Mouse (Mus musculus) left cerebral cortex, adult 2 months (tissue): ENCODE measurements around the gene Knl1. TPM values are rescaled to one million over a fixed set of nuclear protein-coding genes. Genes with fewer than 3 reads are reported as not detected.
"Not testable (repeated sequence)": the region's sequence is repeated elsewhere in the genome, so short reads cannot be mapped to it uniquely, and the experiment has no call there.

Experiments
- DNase-seq, 2 experiments: peaks; one replicate each; pipeline ENCODE4 v3.0.0; 2021 to 2022; ENCODE audit warnings: low spot score in 2 of 2, mixed read lengths in 1 of 2; ENCODE audit errors: extremely low spot score in 1 of 2
- H3K27ac ChIP-seq: fragments of 200-600 bp; 2 replicates; pipeline ENCODE4 v1.8.1; 2022
- H3K4me3 ChIP-seq: fragments of 200-600 bp; 2 replicates; pipeline ENCODE4 v1.8.1; 2022
- CTCF ChIP-seq: fragments of 200-600 bp; IDR thresholded peaks from 2 replicates; pipeline ENCODE4 v1.8.1; 2022; ENCODE audit warnings: antibody characterized with exemption, mild to moderate bottlenecking, moderate library complexity
- intact Hi-C: fragments of 180-260 bp; cut with DNase I; formaldehyde crosslinking; loops from one replicate; pipeline ENCODE4 v1.15.1; 2025
- long read RNA-seq, 2 experiments: library from polyadenylated mRNA; stranded (forward); transcript quantifications; one replicate each; pipeline ENCODE4 v2.0.0; 2021; ENCODE audit warnings: borderline mapping rate in 2 of 2
- total RNA-seq, 2 experiments: library from RNA; stranded (reverse); gene quantifications; 2 replicates each; pipeline ENCODE4 v1.2.3; 2021

The Knl1 gene
- total RNA-seq = under 1 TPM; 0.07 to 0.19 TPM
- long read RNA-seq, experiment 1, partial matches to known transcripts = 0 of 1 reads
- long read RNA-seq, experiment 1, other reads (novel, unspliced or antisense) = 1 of 1 reads
- long read RNA-seq, experiment 2, partial matches to known transcripts = 0 of 2 reads
- long read RNA-seq, experiment 2, other reads (novel, unspliced or antisense) = 2 of 2 reads

DNA sequence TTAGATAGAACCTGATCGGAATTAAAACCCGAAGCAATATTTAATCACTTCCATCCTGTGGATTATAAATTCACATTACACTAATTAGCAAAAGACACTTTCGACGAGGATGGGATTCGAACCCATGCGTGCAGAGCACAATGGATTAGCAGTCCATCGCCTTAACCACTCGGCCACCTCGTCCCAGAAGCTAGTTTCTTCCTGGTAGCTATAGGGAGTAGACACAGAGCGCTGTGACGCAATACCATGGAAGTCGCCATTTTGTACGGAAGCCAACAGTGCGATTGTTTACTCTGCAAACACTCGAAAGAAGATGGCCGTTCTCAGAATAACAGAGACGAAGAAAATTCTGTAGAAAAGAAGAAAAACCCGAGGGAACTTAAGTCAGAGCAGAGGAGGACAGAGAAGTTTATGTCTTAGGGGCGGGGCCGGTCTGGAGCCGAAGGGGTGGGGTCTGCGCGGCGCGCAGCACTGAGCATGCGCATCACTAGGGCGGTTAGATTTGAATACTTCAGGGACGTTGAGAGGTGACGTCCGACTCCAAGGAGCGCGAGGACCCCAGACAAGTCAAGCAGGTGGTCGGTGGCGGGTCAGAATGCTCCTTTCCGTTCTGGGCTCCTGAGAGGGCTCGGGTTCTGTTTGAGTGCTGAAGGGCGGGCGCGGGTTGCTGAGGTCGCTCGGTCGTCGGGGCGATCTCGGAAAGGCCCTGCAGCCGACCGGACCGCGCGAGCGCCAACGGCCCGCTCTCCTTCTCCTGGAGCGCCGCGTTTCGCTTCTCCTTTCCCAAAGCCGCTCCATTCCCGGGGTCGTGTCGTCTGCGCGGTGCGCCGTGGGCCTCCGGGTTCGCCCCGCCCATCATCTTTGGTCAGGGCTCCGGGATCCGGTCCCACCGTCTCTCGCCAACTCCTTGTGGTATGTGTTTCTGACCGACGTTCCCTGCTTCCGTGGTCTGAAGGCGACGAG is at the start of gene Knl1:
Gene Knl1 (plus strand): TSS at position 471 of the 963 bp plus-strand sequence.
- H3K4me3 ChIP-seq = peak within 1 kb of the TSS; percentile 89
- DNase-seq = peak; percentile 94 to 98
- intact Hi-C loops = loop anchor here (5.0 kb wide), 1 partner anchor 65 kb away; the partner anchor contains the start of gene Rad51
- no peak; the same call in 1 of the 2 replicates for TF ChIP-seq CTCF
- peak within 1 kb of the TSS; percentile 91 for H3K27ac ChIP-seq

GRCm38 (mm10) chr2:118998115-118998866 is 48.6 kb upstream of the Knl1 start:
- intact Hi-C loops = no loop called here
- H3K27ac ChIP-seq = no peak overlapping the region
- no peak for DNase-seq
- TF ChIP-seq CTCF = no peak
- H3K4me3 ChIP-seq = no peak overlapping the region

DNA sequence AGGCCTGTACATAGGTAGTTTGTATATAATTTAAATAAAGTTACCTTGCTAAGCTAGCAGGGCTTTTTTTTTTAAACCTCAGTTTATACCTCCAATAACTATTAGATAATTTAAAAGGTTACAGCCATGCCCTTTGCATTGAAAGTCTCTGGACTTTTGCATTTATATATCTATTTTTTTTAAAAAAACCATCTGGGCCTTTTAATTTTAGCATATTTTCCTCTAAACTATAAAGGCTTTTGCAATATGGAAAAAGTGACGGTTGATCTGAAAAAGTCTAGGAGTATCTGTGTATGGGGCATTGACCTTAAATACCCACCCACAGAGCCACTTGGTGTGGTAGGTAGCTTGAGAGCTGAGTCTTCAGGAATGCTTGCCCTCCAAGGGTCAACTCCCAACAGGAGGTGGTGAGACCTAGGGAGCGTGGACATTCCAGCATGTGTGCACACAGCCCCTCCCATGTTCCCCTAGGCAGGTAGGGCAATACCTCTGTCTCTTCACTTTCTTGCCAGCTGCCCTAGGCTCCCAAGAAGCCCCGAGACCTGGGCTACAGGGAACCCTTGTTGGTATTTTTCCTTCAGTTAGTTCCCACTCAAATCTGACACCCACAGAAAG is 47.8 kb upstream of the Knl1 start:
- no peak for DNase-seq
- Histone ChIP-seq H3K4me3 (no peak overlapping the region), H3K27ac (no peak overlapping the region)
- TF ChIP-seq CTCF = no peak
- intact Hi-C loops = no loop called here

DNA sequence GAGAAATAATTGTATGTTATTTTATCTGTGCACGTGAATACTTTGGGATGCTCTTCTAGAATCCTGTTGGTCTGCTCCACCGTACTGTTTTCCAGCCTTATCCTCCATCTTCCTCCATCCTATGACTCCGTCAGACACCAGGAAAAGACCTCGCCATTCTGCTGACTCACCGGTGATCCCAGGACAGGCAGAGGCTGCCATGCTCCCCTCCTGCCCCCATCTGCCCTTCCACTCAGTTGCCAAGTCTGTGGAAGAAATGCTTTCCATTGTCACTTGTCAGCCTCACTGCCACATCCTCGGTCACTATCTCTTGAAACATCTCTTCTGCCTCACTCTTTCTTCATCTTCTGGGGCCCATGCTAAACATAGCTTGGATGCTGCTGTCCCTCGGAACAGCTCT is 40.0 kb upstream of the Knl1 start:
- no peak for TF ChIP-seq CTCF
- intact Hi-C loops = no loop called here
- DNase-seq = no peak
- Histone ChIP-seq H3K4me3 (no peak overlapping the region), H3K27ac (no peak overlapping the region)

- TF ChIP-seq CTCF = no peak
- Histone ChIP-seq H3K27ac (no peak overlapping the region), H3K4me3 (no peak overlapping the region)
- no peak for DNase-seq
- intact Hi-C loops = no loop called here
Measured at GRCm38 (mm10) chr2:119009376-119009775, 37.5 kb upstream of the Knl1 start.

- intact Hi-C loops = no loop called here
- no peak overlapping the region for H3K4me3 ChIP-seq
- TF ChIP-seq CTCF = no peak; the same call in 1 of the 2 replicates
- DNase-seq = no peak
- no peak overlapping the region for H3K27ac ChIP-seq
Measured at GRCm38 (mm10) chr2:119014989-119015388, 31.9 kb upstream of the Knl1 start.

DNA sequence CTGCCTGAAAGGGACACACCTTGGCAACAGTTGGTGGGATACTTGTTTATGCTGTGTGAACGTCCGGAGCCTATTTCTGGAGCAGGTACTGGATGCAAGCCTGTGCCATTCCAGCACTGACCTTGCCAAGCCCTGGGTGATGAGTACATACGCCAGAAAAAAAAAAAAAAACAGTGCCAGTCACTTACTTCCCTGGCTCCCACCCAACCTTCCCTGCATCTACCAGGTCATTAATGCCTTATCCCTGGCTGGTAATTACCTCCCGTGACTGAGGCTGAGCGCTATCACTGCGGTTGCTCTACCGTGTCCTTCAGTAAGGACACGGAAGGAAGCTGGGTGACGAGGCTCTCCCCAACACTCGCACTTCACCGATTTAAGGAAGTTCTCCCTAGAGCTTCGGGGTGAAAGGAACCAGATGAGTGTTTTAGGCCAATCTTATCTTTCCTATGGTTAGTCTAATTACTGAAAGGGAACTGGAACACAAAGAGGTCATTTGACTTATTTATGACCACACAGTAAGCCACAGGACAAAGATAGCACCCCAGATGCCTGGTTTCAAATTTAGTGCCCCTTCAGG is 31.2 kb upstream of the Knl1 start:
- no peak for DNase-seq
- no peak for TF ChIP-seq CTCF
- no peak overlapping the region for H3K27ac ChIP-seq
- intact Hi-C loops = no loop called here
- no peak overlapping the region for H3K4me3 ChIP-seq

DNA sequence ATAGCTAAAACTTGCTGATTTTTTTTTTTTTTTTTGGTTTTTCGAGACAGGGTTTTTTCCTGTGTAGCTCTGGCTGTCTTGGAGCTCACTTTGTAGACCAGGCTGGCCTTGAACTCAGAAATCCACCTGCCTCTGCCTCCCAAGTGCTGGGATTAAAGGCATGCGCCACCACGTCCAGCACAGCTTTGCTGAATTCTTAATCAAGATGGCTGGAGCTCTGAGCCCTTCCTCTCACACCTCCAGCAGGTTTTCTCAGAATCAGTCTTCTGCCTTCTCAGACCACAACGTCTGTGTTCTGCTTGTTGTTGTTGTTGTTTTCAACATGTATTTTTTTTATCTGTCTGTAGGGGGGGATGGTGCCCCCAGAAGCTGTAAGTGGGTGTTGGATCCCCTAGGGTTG is 30.6 kb upstream of the Knl1 start:
- H3K27ac ChIP-seq, intact Hi-C loops, DNase-seq, H3K4me3 ChIP-seq: not testable (repeated sequence)

GRCm38 (mm10) chr2:119017647-119018046 is 29.3 kb upstream of the Knl1 start:
- peak; percentile 44 for TF ChIP-seq CTCF
- no peak for DNase-seq
- no peak overlapping the region for H3K4me3 ChIP-seq
- intact Hi-C loops = no loop called here
- H3K27ac ChIP-seq = no peak overlapping the region

GRCm38 (mm10) chr2:119018391-119019122 is 28.4 kb upstream of the Knl1 start:
- H3K4me3 ChIP-seq = no peak overlapping the region
- H3K27ac ChIP-seq = no peak overlapping the region
- no peak for DNase-seq
- intact Hi-C loops = no loop called here
- no peak for TF ChIP-seq CTCF

- H3K4me3 ChIP-seq = no peak overlapping the region
- no peak overlapping the region for H3K27ac ChIP-seq
- intact Hi-C loops = no loop called here
Measured at GRCm38 (mm10) chr2:119019131-119019530, 27.8 kb upstream of the Knl1 start.

More at GRCm38 (mm10) chr2:119019131-119019530, 27.8 kb upstream of the Knl1 start:
- peak; percentile 23 for TF ChIP-seq CTCF
- DNase-seq = no peak
